Mouse (Mus musculus) G1E (cell line): ENCODE measurements around the gene Cox8b.

ENCODE experiments used
- CTCF ChIP-seq: IDR thresholded peaks from 2 replicates; pipeline ENCODE4 v1.5.1; 2012; ENCODE audit warnings: low read depth, low read length, inconsistent platforms, mixed read lengths
- GATA2 ChIP-seq: IDR thresholded peaks from 2 replicates; pipeline ENCODE4 v1.6.1; 2012; ENCODE audit warnings: low read depth, low read length, inconsistent platforms, borderline replicate concordance
- POLR2AphosphoS5 ChIP-seq: IDR thresholded peaks from 2 replicates; pipeline ENCODE4 v1.6.1; 2012; ENCODE audit warnings: low read depth, low read length, inconsistent platforms; ENCODE audit not compliant: insufficient replicate concordance

- TF ChIP-seq POLR2AphosphoS5, result no peak
- no peak for TF ChIP-seq CTCF
- no peak for TF ChIP-seq GATA2
Measured at GRCm38 (mm10) chr7:140882469-140882803, 17.8 kb downstream of the Cox8b start.
